ENCODE assay signal across 13 mouse cellular contexts in genomic region chr5:76634012-76634411, GRCm38 (mm10).
"Had no signal": no experiment of that assay in that cellular context is flagged by ENCODE, and none has a peak within 500 bp of the region (broad histone marks: within the 10 kb centered on the region; RNA-seq: fewer than 3 reads in every experiment).

No protein-coding gene starts in this region.

- H3K27me3 ChIP-seq: limb, embryonic 12.5 days; liver, embryonic 13.5 days; midbrain, embryonic 13.5 days; stomach, embryonic 15.5 days had no signal

- H3K4me1 ChIP-seq: limb, embryonic 12.5 days; liver, embryonic 13.5 days; midbrain, embryonic 13.5 days; stomach, embryonic 15.5 days had no signal

- H3K4me3 ChIP-seq: limb, embryonic 12.5 days; liver, embryonic 13.5 days; midbrain, embryonic 13.5 days; stomach, embryonic 15.5 days had no signal

- H3K27ac ChIP-seq: limb, embryonic 12.5 days; liver, embryonic 13.5 days; midbrain, embryonic 13.5 days; stomach, embryonic 15.5 days had no signal

- ATAC-seq: liver, postnatal 0 days; lung, postnatal 0 days; midbrain, embryonic 13.5 days had no signal

- H3K9ac ChIP-seq: limb, embryonic 12.5 days; liver, embryonic 13.5 days; liver, postnatal 0 days; midbrain, embryonic 13.5 days; stomach, embryonic 15.5 days had no signal

- H3K4me2 ChIP-seq: limb, embryonic 12.5 days; liver, embryonic 13.5 days; midbrain, embryonic 13.5 days; stomach, embryonic 15.5 days had no signal

- H3K9me3 ChIP-seq: limb, embryonic 12.5 days; liver, embryonic 13.5 days; midbrain, embryonic 13.5 days; stomach, embryonic 15.5 days had no signal

- DNase-seq: kidney, adult 18-20 months; layer of hippocampus, adult 9-11 months; liver; liver, embryonic 13.5 days; liver, postnatal 0 days; lung, postnatal 36 days; right cerebral cortex, postnatal 14 days; thymus, adult 2 months; thymus, postnatal 25 days had no signal
